Mouse (Mus musculus) E14TG2a.4 (cell line): ENCODE data around the gene Dzip1.

Experiments
- H3K27me3 ChIP-seq: 2 replicates; pipeline ENCODE4 v1.6.1; 2014; ENCODE audit warnings: low read length, control low read depth; ENCODE audit not compliant: insufficient read depth
- H3K36me3 ChIP-seq: 2 replicates; pipeline ENCODE4 v1.6.1; 2014; ENCODE audit warnings: low read length, control low read depth; ENCODE audit not compliant: insufficient read depth
- H3K4me1 ChIP-seq: replicated peaks from 2 replicates; pipeline ENCODE4 v1.6.1; 2014; ENCODE audit warnings: low read depth, low read length, control low read depth
- H3K4me3 ChIP-seq: replicated peaks from 2 replicates; pipeline ENCODE4 v1.5.1; 2014; ENCODE audit warnings: mild to moderate bottlenecking, low read length
- H3K9me3 ChIP-seq: 2 replicates; pipeline ENCODE4 v1.6.1; 2014; ENCODE audit warnings: low read length, control low read depth
- CTCF ChIP-seq: conservative IDR thresholded peaks from 2 replicates; pipeline ENCODE4 v1.5.1; 2014; ENCODE audit warnings: low read length
- NANOG ChIP-seq: IDR thresholded peaks from 2 replicates; pipeline ENCODE4 v1.6.1; 2014; ENCODE audit warnings: borderline replicate concordance, low read length, mixed read lengths
- POU5F1 ChIP-seq: IDR thresholded peaks from 2 replicates; pipeline ENCODE4 v1.6.1; 2014; ENCODE audit warnings: low read length, borderline replicate concordance

Gene Dzip1

DNA sequence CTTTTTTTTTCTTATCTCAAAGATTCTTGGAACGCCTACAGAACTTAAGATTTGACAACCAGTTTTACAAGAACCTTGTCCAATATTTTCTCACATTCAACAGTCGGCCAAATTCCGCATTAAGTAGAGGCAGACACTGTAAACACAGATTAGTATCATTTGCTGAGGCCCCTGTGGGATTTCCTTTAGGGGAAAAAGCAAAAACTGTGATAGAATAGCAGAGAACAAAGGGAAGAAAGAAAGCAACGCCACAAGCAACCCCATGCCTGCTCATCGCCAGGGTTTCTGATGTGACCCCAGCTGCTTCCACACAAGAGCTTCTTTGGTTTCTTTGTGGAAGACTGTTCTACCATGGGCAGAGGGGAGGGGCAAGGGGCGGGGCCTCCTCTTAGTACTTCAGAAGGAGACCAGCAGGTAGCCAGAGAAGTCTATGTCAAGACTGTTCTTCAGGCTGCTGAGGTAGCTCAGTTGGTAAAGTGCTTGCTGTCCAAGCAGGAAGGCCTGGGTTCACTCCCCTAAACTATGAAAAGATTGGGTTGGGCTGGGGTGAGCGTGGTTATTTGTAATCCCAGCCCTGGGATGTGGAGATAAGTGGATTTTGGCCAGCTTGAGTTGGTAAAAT lies 97.9 kb downstream of the Dzip1 start:
- Histone ChIP-seq H3K4me1 (peaks cover 10% of the 10 kb centered on the region), H3K36me3 (no peaks in the 10 kb centered on the region), H3K9me3 (no peaks in the 10 kb centered on the region), H3K4me3 (no peak overlapping the region), H3K27me3 (peaks cover 2% of the 10 kb centered on the region; the same call in 1 of the 2 replicates)
- no peak for TF ChIP-seq POU5F1
- TF ChIP-seq CTCF: no peak
- TF ChIP-seq NANOG: no peak

DNA sequence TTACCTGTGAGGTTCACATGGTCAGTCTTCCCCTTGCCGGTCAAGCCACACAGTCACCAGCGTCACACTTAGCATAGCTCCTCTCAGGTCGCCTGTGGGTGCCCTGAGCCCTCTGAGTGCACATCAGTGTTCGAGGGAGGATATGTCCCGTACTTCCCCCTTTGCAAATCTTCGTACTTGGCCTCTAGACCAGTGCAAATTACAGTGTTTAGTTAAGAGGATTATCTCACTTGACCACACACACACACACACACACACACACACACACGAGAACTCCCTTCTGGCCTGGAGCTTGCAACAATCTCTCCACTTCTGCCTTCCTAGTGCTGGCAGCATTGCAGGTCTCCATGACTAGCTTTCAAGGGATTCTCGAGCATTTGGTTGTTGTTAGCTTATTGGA lies 98.9 kb downstream of the Dzip1 start:
- H3K4me3 ChIP-seq: no peak overlapping the region
- peaks cover 10% of the 10 kb centered on the region for H3K4me1 ChIP-seq
- no peaks in the 10 kb centered on the region for H3K36me3 ChIP-seq
- H3K27me3 ChIP-seq: peaks cover 2% of the 10 kb centered on the region; the same call in 1 of the 2 replicates
- no peaks in the 10 kb centered on the region for H3K9me3 ChIP-seq
- TF ChIP-seq NANOG (no peak), CTCF (no peak), POU5F1 (no peak)
